Mouse (Mus musculus) cerebellum, adult (tissue): ENCODE measurements around the gene Hspa4.
"Not testable (repeated sequence)": the region's sequence is repeated elsewhere in the genome, so short reads cannot be mapped to it uniquely, and the experiment has no call there.

Experiments used
- ATAC-seq: cut with Nextera tagmentation; 2 replicates; pipeline ENCODE4 v1.9.2; 2017; ENCODE audit warnings: mild to moderate bottlenecking, moderate library complexity, mixed read lengths; ENCODE audit not compliant: insufficient number of reproducible peaks, low FRiP score, low TSS enrichment

Gene Hspa4

GRCm38 (mm10) chr11:53308251-53308864 is 8.1 kb upstream of the Hspa4 start:
- no peak for ATAC-seq

GRCm38 (mm10) chr11:53307558-53308065 is 7.4 kb upstream of the Hspa4 start:
- no peak for ATAC-seq

- ATAC-seq: no peak
Observed at GRCm38 (mm10) chr11:53306965-53307364, 6.7 kb upstream of the Hspa4 start.

- no peak for ATAC-seq
Observed at GRCm38 (mm10) chr11:53304044-53304840, 4.0 kb upstream of the Hspa4 start.

GRCm38 (mm10) chr11:53301167-53301515 is 884 bp upstream of the Hspa4 start:
- no peak for ATAC-seq

- peak; percentile 27 for ATAC-seq
Observed at GRCm38 (mm10) chr11:53299551-53300329, 517 bp downstream of the Hspa4 start.

GRCm38 (mm10) chr11:53297947-53298860 is 2.1 kb downstream of the Hspa4 start:
- ATAC-seq: no peak

- no peak for ATAC-seq
Observed at GRCm38 (mm10) chr11:53296880-53297279, 3.4 kb downstream of the Hspa4 start.

GRCm38 (mm10) chr11:53294441-53294840 is 5.8 kb downstream of the Hspa4 start:
- ATAC-seq: no peak

GRCm38 (mm10) chr11:53290871-53291270 is 9.4 kb downstream of the Hspa4 start:
- no peak for ATAC-seq

GRCm38 (mm10) chr11:53290187-53290586 is 10.1 kb downstream of the Hspa4 start:
- not testable (repeated sequence) for ATAC-seq

GRCm38 (mm10) chr11:53285885-53286284 is 14.4 kb downstream of the Hspa4 start:
- ATAC-seq: no peak

- no peak for ATAC-seq
Observed at GRCm38 (mm10) chr11:53278411-53278810, 21.8 kb downstream of the Hspa4 start.

GRCm38 (mm10) chr11:53275358-53275757 is 24.9 kb downstream of the Hspa4 start:
- no peak for ATAC-seq

- ATAC-seq: no peak
Observed at GRCm38 (mm10) chr11:53273313-53273712, 26.9 kb downstream of the Hspa4 start.

- ATAC-seq: no peak
Observed at GRCm38 (mm10) chr11:53269596-53269995, 30.7 kb downstream of the Hspa4 start.

- no peak for ATAC-seq
Observed at GRCm38 (mm10) chr11:53260556-53260955, 39.7 kb downstream of the Hspa4 start.

GRCm38 (mm10) chr11:53260056-53260455 is 40.2 kb downstream of the Hspa4 start:
- ATAC-seq: no peak

- no peak for ATAC-seq
Observed at GRCm38 (mm10) chr11:53259047-53259632, 41.1 kb downstream of the Hspa4 start.

- no peak for ATAC-seq
Observed at GRCm38 (mm10) chr11:53256914-53257313, 43.3 kb downstream of the Hspa4 start.
